Mouse (Mus musculus): ENCODE data around the gene Aoc3. TPM values are rescaled to one million over a fixed set of nuclear protein-coding genes. Genes with fewer than 3 reads are reported as not detected.

The Aoc3 gene
- 1 to 10 TPM; 4.0 to 6.1 TPM for total RNA-seq (2021)
- long read RNA-seq, experiment 1, full-length matches to known transcripts = 9 of 9 reads
- long read RNA-seq, experiment 1, partial matches to known transcripts = 0 of 9 reads
- long read RNA-seq, experiment 1, other reads (novel, unspliced or antisense) = 0 of 9 reads
- long read RNA-seq, experiment 2, full-length matches to known transcripts = 2 of 4 reads
- long read RNA-seq, experiment 2, partial matches to known transcripts = 2 of 4 reads
- long read RNA-seq, experiment 2, other reads (novel, unspliced or antisense) = 0 of 4 reads

- Histone ChIP-seq H3K27ac (peak within 1 kb of the TSS; percentile 81), H3K4me3 (peak within 1 kb of the TSS; percentile 65)
- no peak for TF ChIP-seq CTCF (IDR thresholded peaks at IDR 0.05)
- intact Hi-C loops (cut with DNase I) = no loop called here
- DNase-seq = peak; percentile 59
Measured at GRCm38 (mm10) chr11:101330371-101330924, at the start of gene Aoc3. Gene Aoc3, plus strand, starts transcription at chr11:101330605.

DNA sequence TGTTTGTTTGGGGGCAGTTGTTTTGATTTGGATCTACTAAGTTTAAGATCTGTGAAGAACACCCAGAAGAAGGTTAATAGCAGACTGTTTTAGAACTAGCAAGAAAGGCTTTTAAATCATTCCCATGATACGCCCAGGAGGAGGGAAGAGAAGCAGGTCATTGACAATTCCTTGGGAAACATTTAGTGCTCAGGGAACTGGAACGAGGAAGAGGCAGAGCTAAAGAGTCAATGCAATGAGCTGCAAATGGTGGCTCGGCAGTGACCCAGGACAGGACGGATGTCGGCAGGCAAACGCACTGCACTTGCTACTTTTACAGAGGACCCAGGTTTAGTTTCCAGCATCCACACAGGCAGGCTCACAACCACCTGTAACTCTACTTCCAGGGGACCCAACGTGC, 49.6 kb upstream of the Aoc3 start:
- intact Hi-C loops (cut with DNase I) = no loop called here
- TF ChIP-seq CTCF (IDR thresholded peaks at IDR 0.05) = no peak
- Histone ChIP-seq H3K27ac (no peak overlapping the region), H3K4me3 (no peak overlapping the region)
- no peak for DNase-seq

GRCm38 (mm10) chr11:101282896-101283295, 47.5 kb upstream of the Aoc3 start:
- H3K4me3 ChIP-seq = no peak overlapping the region
- no peak for TF ChIP-seq CTCF (IDR thresholded peaks at IDR 0.05)
- no peak overlapping the region for H3K27ac ChIP-seq
- intact Hi-C loops (cut with DNase I) = no loop called here
- DNase-seq = no peak

- Histone ChIP-seq H3K27ac (no peak overlapping the region), H3K4me3 (no peak overlapping the region)
- TF ChIP-seq CTCF (IDR thresholded peaks at IDR 0.05) = no peak
- intact Hi-C loops (cut with DNase I) = no loop called here
- no peak for DNase-seq
Measured at GRCm38 (mm10) chr11:101283805-101284204, 46.6 kb upstream of the Aoc3 start.

DNA sequence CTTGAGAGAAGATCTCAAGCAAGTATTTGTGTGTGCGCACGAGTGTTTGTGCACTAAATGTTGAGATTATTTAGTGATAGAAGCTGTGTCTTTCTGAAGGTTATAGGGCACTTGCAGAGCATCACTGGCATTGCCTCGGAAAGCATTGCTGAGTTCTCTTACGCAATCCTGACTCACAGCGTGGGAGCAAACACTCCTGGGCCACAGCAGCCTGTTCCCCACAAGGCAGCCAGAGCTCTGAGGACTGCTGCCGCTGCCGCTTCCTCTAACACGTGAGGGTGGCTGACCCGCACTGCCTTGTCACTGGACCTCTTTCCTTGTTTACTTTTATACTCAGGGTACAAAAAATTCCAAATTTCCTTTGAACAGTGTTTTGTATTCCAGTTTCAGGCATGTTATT, 43.1 kb upstream of the Aoc3 start:
- H3K4me3 ChIP-seq = no peak overlapping the region
- TF ChIP-seq CTCF (IDR thresholded peaks at IDR 0.05) = no peak
- no peak for DNase-seq

DNA sequence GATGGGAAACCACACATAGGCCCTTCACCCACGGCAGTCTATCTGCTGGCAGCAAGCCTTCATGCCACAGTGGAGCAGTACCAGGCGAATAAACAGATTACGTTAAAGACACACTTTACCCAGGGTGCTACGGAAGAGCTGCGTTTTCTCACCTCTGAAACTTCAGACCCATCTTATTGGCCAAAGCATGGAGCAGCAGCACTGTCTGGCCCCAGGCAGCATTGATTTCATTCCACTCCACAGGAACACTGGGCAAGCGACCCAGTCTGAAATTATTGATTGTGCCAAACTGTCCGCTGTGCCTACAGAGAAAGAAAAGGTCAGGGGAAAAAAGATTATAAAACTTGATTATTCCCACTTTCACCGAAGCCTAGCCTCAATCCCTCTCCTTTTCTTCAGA, 39.2 kb upstream of the Aoc3 start:
- DNase-seq = no peak
- no peak overlapping the region for H3K27ac ChIP-seq
- no peak for TF ChIP-seq CTCF (IDR thresholded peaks at IDR 0.05)
- H3K4me3 ChIP-seq = no peak overlapping the region
- intact Hi-C loops (cut with DNase I) = no loop called here

More for the DNA sequence above, 43.1 kb upstream of the Aoc3 start:
- H3K27ac ChIP-seq = no peak overlapping the region
- intact Hi-C loops (cut with DNase I) = no loop called here

DNA sequence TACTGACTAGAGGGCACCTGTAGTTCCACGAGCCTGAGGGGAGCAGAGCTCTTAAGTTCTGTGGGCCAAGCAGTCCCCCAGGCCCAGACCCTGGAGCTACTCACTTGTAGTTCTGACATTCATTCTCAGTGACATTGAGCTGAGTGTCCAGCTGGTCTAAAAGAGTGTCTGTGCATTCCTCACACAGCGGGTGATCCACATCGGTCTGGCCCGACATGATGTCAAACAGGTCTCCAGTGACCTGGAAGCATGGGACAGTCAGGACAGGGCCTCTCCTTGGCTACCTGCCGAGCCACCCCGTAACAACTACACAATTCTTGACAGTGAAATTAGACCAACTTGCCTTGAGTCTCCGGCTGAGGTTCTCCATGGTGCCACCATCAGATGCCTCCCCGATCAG, 35.2 kb upstream of the Aoc3 start:
- TF ChIP-seq CTCF (IDR thresholded peaks at IDR 0.05) = no peak
- intact Hi-C loops (cut with DNase I) = no loop called here
- no peak overlapping the region for H3K27ac ChIP-seq
- no peak overlapping the region for H3K4me3 ChIP-seq
- no peak for DNase-seq

GRCm38 (mm10) chr11:101300881-101301280, 29.5 kb upstream of the Aoc3 start:
- no peak for TF ChIP-seq CTCF (IDR thresholded peaks at IDR 0.05)
- peak overlapping the region; percentile 91 for H3K4me3 ChIP-seq
- no peak overlapping the region for H3K27ac ChIP-seq
- intact Hi-C loops (cut with DNase I) = loop anchor here (5.0 kb wide), 1 partner anchor 49 kb away; the partner anchor contains the start of gene Vps25
- no peak for DNase-seq

GRCm38 (mm10) chr11:101301299-101302003, 29.0 kb upstream of the Aoc3 start:
- peak overlapping the region; percentile 91 for H3K4me3 ChIP-seq
- no peak for DNase-seq
- no peak for TF ChIP-seq CTCF (IDR thresholded peaks at IDR 0.05)
- peak overlapping the region; percentile 94 for H3K27ac ChIP-seq
- intact Hi-C loops (cut with DNase I) = loop anchor here (1.0 to 5.0 kb wide), 2 partner anchors 49 to 90 kb away; partner anchors contain the start of gene Vps25

GRCm38 (mm10) chr11:101302004-101302798, 28.2 kb upstream of the Aoc3 start, which contains the start of gene Becn1:
Gene Becn1, minus strand, starts transcription at chr11:101302286.
- intact Hi-C loops (cut with DNase I) = loop anchor here (1.0 to 5.0 kb wide), 2 partner anchors 50 to 91 kb away; partner anchors contain the start of gene Vps25
- peak; percentile 98 for DNase-seq
- Histone ChIP-seq H3K27ac (peak within 1 kb of the TSS; percentile 94), H3K4me3 (peak within 1 kb of the TSS; percentile 91)
- TF ChIP-seq CTCF (IDR thresholded peaks at IDR 0.05) = peak; percentile 97

DNA sequence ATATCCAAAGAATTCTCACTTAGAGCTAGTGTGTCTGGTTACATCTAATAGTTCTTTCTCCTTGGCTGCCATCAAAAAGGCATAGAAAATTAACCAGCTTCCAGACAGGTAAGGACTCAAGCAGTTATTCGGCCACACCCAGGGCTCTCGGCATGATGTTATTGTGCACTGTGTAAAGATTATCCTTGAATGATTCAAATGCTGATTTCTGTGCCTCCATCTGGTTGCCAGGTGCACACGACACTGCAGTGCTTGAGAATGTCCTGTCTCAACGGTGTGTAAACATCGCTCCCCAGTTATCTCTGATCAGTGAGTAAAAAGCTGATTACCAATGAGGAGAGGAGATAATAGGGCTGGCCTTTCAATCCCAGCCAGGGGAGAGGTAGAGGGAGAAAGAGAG, 22.7 kb upstream of the Aoc3 start:
- DNase-seq = no peak
- intact Hi-C loops (cut with DNase I) = no loop called here
- TF ChIP-seq CTCF (IDR thresholded peaks at IDR 0.05) = no peak
- no peak overlapping the region for H3K4me3 ChIP-seq
- no peak overlapping the region for H3K27ac ChIP-seq

- H3K4me3 ChIP-seq = no peak overlapping the region
- no peak for DNase-seq
- no peak for TF ChIP-seq CTCF (IDR thresholded peaks at IDR 0.05)
- intact Hi-C loops (cut with DNase I) = loop anchor here (10.0 kb wide), 1 partner anchor 244 kb away; the partner anchor contains the start of genes Brca1 and Nbr1
- H3K27ac ChIP-seq = no peak overlapping the region
Measured at GRCm38 (mm10) chr11:101311083-101311482, 19.3 kb upstream of the Aoc3 start.

All from gastrocnemius, adult 2 months (tissue).